24 mouse cellular contexts compared by ENCODE assay signal in genomic region chr13:110113711-110114110, GRCm38 (mm10).
A peak's percentile ranks its signal among the peaks of the same experiment; 100 is the strongest.
DNase-seq lines count a peak whose midpoint lies in the region; ATAC-seq lines count a peak whose summit lies in the region.
"Had no signal": no experiment of that assay in that cellular context is flagged by ENCODE, and none has a peak within 500 bp of the region (broad histone marks: within the 10 kb centered on the region; RNA-seq: fewer than 3 reads in every experiment).

No protein-coding gene starts in this region.

- H3K9me3 ChIP-seq in forebrain, embryonic 16.5 days (ENCODE audit: control insufficient read depth, low read length), result no peaks in the 10 kb centered on the region
- no peaks in the 10 kb centered on the region for H3K9me3 ChIP-seq in forebrain, embryonic 11.5 days (ENCODE audit: control insufficient read depth, low read length)
- no peaks in the 10 kb centered on the region for H3K9me3 ChIP-seq in neural tube, embryonic 13.5 days
- H3K9me3 ChIP-seq in hindbrain, embryonic 14.5 days (ENCODE audit: control insufficient read depth, low read length), result no peaks in the 10 kb centered on the region
- H3K9me3 ChIP-seq in embryonic facial prominence, embryonic 10.5 days, result no peaks in the 10 kb centered on the region
- H3K9me3 ChIP-seq: embryonic facial prominence, embryonic 13.5 days; limb, embryonic 10.5 days; liver, embryonic 15.5 days; lung, embryonic 15.5 days; neural tube, embryonic 12.5 days had no signal

- ATAC-seq in forebrain, embryonic 16.5 days, result no peak
- ATAC-seq in forebrain, embryonic 11.5 days (replicated peaks; ENCODE audit: low FRiP score), result no peak
- no peak for ATAC-seq in neural tube, embryonic 13.5 days (ENCODE audit: low read depth)
- ATAC-seq in hindbrain, embryonic 14.5 days (ENCODE audit: low FRiP score), result no peak
- ATAC-seq: intestine, embryonic 16.5 days had no signal

- no peak overlapping the region for H3K4me3 ChIP-seq in forebrain, embryonic 16.5 days (replicated peaks; ENCODE audit: low read length)
- H3K4me3 ChIP-seq in forebrain, embryonic 11.5 days (ENCODE audit: low read depth, low read length), result no peak overlapping the region
- H3K4me3 ChIP-seq in neural tube, embryonic 13.5 days, result no peak overlapping the region
- H3K4me3 ChIP-seq in hindbrain, embryonic 14.5 days (replicated peaks; ENCODE audit: low read length), result no peak overlapping the region
- no peak overlapping the region for H3K4me3 ChIP-seq in embryonic facial prominence, embryonic 10.5 days
- H3K4me3 ChIP-seq: embryonic facial prominence, embryonic 13.5 days; erythroblast, embryonic 14.5 days; layer of hippocampus, adult 2 months; limb, embryonic 10.5 days; liver, embryonic 15.5 days; lung, embryonic 15.5 days; neural tube, embryonic 12.5 days had no signal

- H3K36me3 ChIP-seq in forebrain, embryonic 16.5 days (ENCODE audit: control insufficient read depth, insufficient read depth), result no peaks in the 10 kb centered on the region
- no peaks in the 10 kb centered on the region for H3K36me3 ChIP-seq in forebrain, embryonic 11.5 days (ENCODE audit: control insufficient read depth, insufficient read depth, low read length)
- no peaks in the 10 kb centered on the region for H3K36me3 ChIP-seq in neural tube, embryonic 13.5 days
- H3K36me3 ChIP-seq in hindbrain, embryonic 14.5 days (replicated peaks; ENCODE audit: control insufficient read depth, insufficient read depth), result no peaks in the 10 kb centered on the region; the same call in 1 of the 2 replicates
- H3K36me3 ChIP-seq in embryonic facial prominence, embryonic 10.5 days (replicated peaks), result no peaks in the 10 kb centered on the region
- H3K36me3 ChIP-seq: embryonic facial prominence, embryonic 13.5 days; limb, embryonic 10.5 days; liver, embryonic 15.5 days; lung, embryonic 15.5 days; neural tube, embryonic 12.5 days had no signal

- H3K9ac ChIP-seq in forebrain, embryonic 16.5 days (replicated peaks; ENCODE audit: low read depth, low read length), result no peak overlapping the region
- H3K9ac ChIP-seq in forebrain, embryonic 11.5 days (ENCODE audit: low read length), result no peak overlapping the region
- no peak overlapping the region for H3K9ac ChIP-seq in neural tube, embryonic 13.5 days
- H3K9ac ChIP-seq in hindbrain, embryonic 14.5 days, result no peak overlapping the region
- H3K9ac ChIP-seq: embryonic facial prominence, embryonic 13.5 days; liver, embryonic 15.5 days; lung, embryonic 15.5 days; neural tube, embryonic 12.5 days had no signal

- no peaks in the 10 kb centered on the region for H3K27me3 ChIP-seq in forebrain, embryonic 16.5 days (replicated peaks; ENCODE audit: control insufficient read depth, insufficient read depth, low read length)
- H3K27me3 ChIP-seq in forebrain, embryonic 11.5 days (ENCODE audit: control insufficient read depth, insufficient read depth, low read length), result no peaks in the 10 kb centered on the region
- H3K27me3 ChIP-seq in neural tube, embryonic 13.5 days, result no peaks in the 10 kb centered on the region
- no peaks in the 10 kb centered on the region for H3K27me3 ChIP-seq in hindbrain, embryonic 14.5 days (ENCODE audit: control insufficient read depth, insufficient read depth, low read length)
- no peaks in the 10 kb centered on the region for H3K27me3 ChIP-seq in embryonic facial prominence, embryonic 10.5 days (replicated peaks; ENCODE audit: low read depth, poor library complexity, severe bottlenecking)
- H3K27me3 ChIP-seq: embryonic facial prominence, embryonic 13.5 days; liver, embryonic 15.5 days; lung, embryonic 15.5 days; neural tube, embryonic 12.5 days had no signal

- DNase-seq in forebrain, embryonic 11.5 days (ENCODE audit: low spot score), result no peak
- no peak for DNase-seq in neural tube, embryonic 10.5 days (ENCODE audit: extremely low spot score, low spot score)
- DNase-seq in hindbrain, embryonic 14.5 days (ENCODE audit: low spot score), result no peak
- DNase-seq in heart, adult 11 months, result no peak
- no peak for DNase-seq in embryonic facial prominence, embryonic 10.5 days (ENCODE audit: low spot score)
- DNase-seq: cerebellum, adult 18-20 months; cerebellum, postnatal 14 days; gastrocnemius, postnatal 36 days; kidney, postnatal 25 days; liver; lung, postnatal 4 days; right cerebral cortex, adult 18-20 months; right cerebral cortex, postnatal 4 days; thymus, postnatal 25 days had no signal

- peaks cover 29% of the 10 kb centered on the region for H3K4me1 ChIP-seq in forebrain, embryonic 16.5 days (replicated peaks; ENCODE audit: control insufficient read depth, insufficient read depth, low read length)
- peaks cover 4% of the 10 kb centered on the region; the same call in 1 of the 2 replicates for H3K4me1 ChIP-seq in forebrain, embryonic 11.5 days (replicated peaks; ENCODE audit: control insufficient read depth, insufficient read depth, low read length)
- peaks cover 40% of the 10 kb centered on the region for H3K4me1 ChIP-seq in neural tube, embryonic 13.5 days (replicated peaks)
- peaks cover 23% of the 10 kb centered on the region for H3K4me1 ChIP-seq in hindbrain, embryonic 14.5 days (replicated peaks; ENCODE audit: control insufficient read depth, insufficient read depth, low read length)
- no peaks in the 10 kb centered on the region for H3K4me1 ChIP-seq in embryonic facial prominence, embryonic 10.5 days
- H3K4me1 ChIP-seq: limb, embryonic 10.5 days; liver, embryonic 15.5 days; lung, embryonic 15.5 days had no signal

- 69% methylated on average over 6 of the region's 6 CpGs for WGBS in forebrain, embryonic 16.5 days
- 93% methylated on average over 6 of the region's 6 CpGs for WGBS in forebrain, embryonic 11.5 days
- WGBS in neural tube, embryonic 13.5 days, result 79% methylated on average over 6 of the region's 6 CpGs
- WGBS in hindbrain, embryonic 14.5 days, result 82% methylated on average over 6 of the region's 6 CpGs
- WGBS in embryonic facial prominence, embryonic 10.5 days, result 92% methylated on average over 6 of the region's 6 CpGs

- H3K27ac ChIP-seq in forebrain, embryonic 16.5 days (ENCODE audit: low read length), result peak overlapping the region; percentile 62; the same call in 1 of the 2 replicates
- no peak overlapping the region for H3K27ac ChIP-seq in forebrain, embryonic 11.5 days (ENCODE audit: low read depth, low read length)
- 0 out of 2 replicates have a peak overlapping the region, but pooled peaks have one; percentile 33 for H3K27ac ChIP-seq in neural tube, embryonic 13.5 days (replicated peaks)
- peak overlapping the region; percentile 54; the same call in 1 of the 2 replicates for H3K27ac ChIP-seq in hindbrain, embryonic 14.5 days
- H3K27ac ChIP-seq in embryonic facial prominence, embryonic 10.5 days (replicated peaks), result no peak overlapping the region
- H3K27ac ChIP-seq: embryonic facial prominence, embryonic 13.5 days; layer of hippocampus, adult 2 months; limb, embryonic 10.5 days; liver, embryonic 15.5 days; lung, embryonic 15.5 days; neural tube, embryonic 12.5 days had no signal

- H3K4me2 ChIP-seq in forebrain, embryonic 16.5 days (ENCODE audit: low read length), result no peak overlapping the region
- no peak overlapping the region for H3K4me2 ChIP-seq in forebrain, embryonic 11.5 days (ENCODE audit: low read depth, low read length, severe bottlenecking)
- H3K4me2 ChIP-seq in neural tube, embryonic 13.5 days, result no peak overlapping the region
- no peak overlapping the region for H3K4me2 ChIP-seq in hindbrain, embryonic 14.5 days (replicated peaks)
- H3K4me2 ChIP-seq: embryonic facial prominence, embryonic 13.5 days; liver, embryonic 15.5 days; lung, embryonic 15.5 days; neural tube, embryonic 12.5 days had no signal

Comparison
In these comparisons a context has a peak if more than half of its experiments do, and no peak if none do; other contexts are left out.
1. H3K27ac ChIP-seq: peak in forebrain, embryonic 16.5 days (single experiment), neural tube, embryonic 13.5 days (single experiment) and hindbrain, embryonic 14.5 days (single experiment); none in forebrain, embryonic 11.5 days (single experiment) and embryonic facial prominence, embryonic 10.5 days (single experiment).